Mouse (Mus musculus) cerebellum, postnatal 25 days (tissue): ENCODE data around the gene Atf2.
"Not testable (repeated sequence)": the region's sequence is repeated elsewhere in the genome, so short reads cannot be mapped to it uniquely, and the experiment has no call there.

Source experiments
- DNase-seq, 2 experiments: peaks; one replicate each; pipeline ENCODE4 v3.0.0; 2021; ENCODE audit warnings: mixed read lengths in 2 of 2

Gene Atf2

GRCm38 (mm10) chr2:73877891-73878290 lies 14.5 kb downstream of the Atf2 start:
- DNase-seq = no peak

- DNase-seq = peak; percentile 42 to 54
Measured at GRCm38 (mm10) chr2:73867764-73868487, 24.5 kb downstream of the Atf2 start.

GRCm38 (mm10) chr2:73860046-73860624 lies 32.3 kb downstream of the Atf2 start:
- DNase-seq = peak in 1 of 2 experiments; percentile 9

- DNase-seq = no peak
Measured at GRCm38 (mm10) chr2:73857352-73857751, 35.1 kb downstream of the Atf2 start.

- DNase-seq = no peak
Measured at GRCm38 (mm10) chr2:73856246-73856645, 36.2 kb downstream of the Atf2 start.

GRCm38 (mm10) chr2:73834406-73835015 lies 57.9 kb downstream of the Atf2 start:
- DNase-seq = no peak

GRCm38 (mm10) chr2:73833284-73833683 lies 59.2 kb downstream of the Atf2 start:
- no peak for DNase-seq

- DNase-seq = no peak
Measured at GRCm38 (mm10) chr2:73818742-73819141, 73.7 kb downstream of the Atf2 start.

GRCm38 (mm10) chr2:73807609-73808008 lies 84.8 kb downstream of the Atf2 start:
- DNase-seq = no peak

GRCm38 (mm10) chr2:73800127-73800526 lies 92.3 kb downstream of the Atf2 start:
- DNase-seq = not testable (repeated sequence)

- no peak for DNase-seq
Measured at GRCm38 (mm10) chr2:73798786-73799185, 93.7 kb downstream of the Atf2 start.

- DNase-seq = no peak
Measured at GRCm38 (mm10) chr2:73798136-73798535, 94.3 kb downstream of the Atf2 start.

- DNase-seq = no peak
Measured at GRCm38 (mm10) chr2:73791846-73792630, 100.4 kb downstream of the Atf2 start.

- peak in 1 of 2 experiments; percentile 13 for DNase-seq
Measured at GRCm38 (mm10) chr2:73790332-73790731, 102.1 kb downstream of the Atf2 start.

- DNase-seq = no peak
Measured at GRCm38 (mm10) chr2:73788395-73788794, 104.0 kb downstream of the Atf2 start.

GRCm38 (mm10) chr2:73782371-73782905 lies 110.0 kb downstream of the Atf2 start:
- no peak for DNase-seq

GRCm38 (mm10) chr2:73780321-73781010 lies 112.0 kb downstream of the Atf2 start:
- peak in 1 of 2 experiments; percentile 5 for DNase-seq

- peak in 1 of 2 experiments; percentile 4 for DNase-seq
Measured at GRCm38 (mm10) chr2:73779796-73780195, 112.6 kb downstream of the Atf2 start.

- DNase-seq = no peak
Measured at GRCm38 (mm10) chr2:73779016-73779595, 113.3 kb downstream of the Atf2 start.

GRCm38 (mm10) chr2:73776936-73777335 lies 115.5 kb downstream of the Atf2 start:
- DNase-seq = no peak

- peak in 1 of 2 experiments; percentile 27 for DNase-seq
Measured at GRCm38 (mm10) chr2:73775683-73776310, 116.6 kb downstream of the Atf2 start.
